Mouse (Mus musculus) gastrocnemius, adult 18-20 months (tissue): ENCODE measurements around the gene Lrrc20. TPM values are rescaled to one million over a fixed set of nuclear protein-coding genes. Genes with fewer than 3 reads are reported as not detected.

ENCODE experiments used
- DNase-seq: peaks from one replicate; pipeline ENCODE4 v3.0.0; 2021; ENCODE audit warnings: low spot score
- total RNA-seq, 2 experiments: library from RNA; stranded (reverse); gene quantifications; 2 replicates each; pipeline ENCODE4 v1.2.3; 2021

Gene Lrrc20
- total RNA-seq, 2 experiments from 2014 or later = 161 to 167 TPM

DNA sequence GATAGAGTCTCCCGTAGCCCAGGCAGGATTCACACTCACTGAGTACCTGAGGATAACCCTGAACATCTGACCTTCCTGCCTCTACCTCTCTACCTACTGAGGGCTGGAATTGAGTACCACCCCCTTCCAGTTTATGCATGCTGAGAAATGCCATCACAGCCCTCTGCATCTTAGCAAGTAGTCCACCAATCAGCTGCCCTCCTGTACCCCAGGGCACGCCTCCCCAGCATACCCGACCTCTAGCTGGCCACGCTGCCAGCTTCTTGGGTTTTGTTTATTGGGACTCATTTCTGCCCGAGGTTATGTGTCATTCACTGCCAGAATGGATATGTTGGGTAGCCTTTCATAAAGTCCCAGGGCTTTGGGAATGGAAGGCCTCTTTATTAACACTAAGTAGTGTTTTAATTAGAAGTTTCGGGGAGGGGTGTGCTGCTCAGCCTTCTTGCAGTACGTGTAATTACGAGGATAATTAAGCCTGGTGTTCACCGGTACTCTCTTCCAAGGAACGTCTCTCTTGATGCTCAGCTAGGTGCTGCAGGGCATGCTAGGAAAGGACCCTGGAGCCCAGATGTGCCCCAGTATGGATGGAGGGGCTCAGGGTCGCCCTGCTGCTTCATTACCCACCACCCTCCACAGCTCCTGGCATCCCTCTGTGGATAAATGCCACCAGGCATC is 36.8 kb downstream of the Lrrc20 start:
- DNase-seq = no peak

DNA sequence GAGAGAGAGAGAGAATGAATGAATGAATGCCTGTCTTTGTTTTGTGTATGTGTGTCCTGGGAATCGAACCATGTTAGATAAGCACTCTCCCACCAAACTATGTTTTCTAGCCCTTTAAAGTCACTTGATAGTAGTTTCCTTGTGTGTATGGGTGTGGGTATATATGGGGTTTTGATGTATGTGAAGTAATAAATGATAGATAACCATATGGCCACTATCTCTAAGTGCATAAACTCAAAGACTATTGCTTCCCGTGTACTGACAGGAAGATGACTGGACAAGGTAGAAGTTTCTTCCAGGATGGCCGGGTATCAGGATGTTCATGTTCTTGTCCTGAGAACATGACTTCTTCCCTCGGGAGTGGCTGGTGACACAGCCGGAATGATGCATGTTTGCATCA is 41.3 kb downstream of the Lrrc20 start:
- DNase-seq = no peak

DNA sequence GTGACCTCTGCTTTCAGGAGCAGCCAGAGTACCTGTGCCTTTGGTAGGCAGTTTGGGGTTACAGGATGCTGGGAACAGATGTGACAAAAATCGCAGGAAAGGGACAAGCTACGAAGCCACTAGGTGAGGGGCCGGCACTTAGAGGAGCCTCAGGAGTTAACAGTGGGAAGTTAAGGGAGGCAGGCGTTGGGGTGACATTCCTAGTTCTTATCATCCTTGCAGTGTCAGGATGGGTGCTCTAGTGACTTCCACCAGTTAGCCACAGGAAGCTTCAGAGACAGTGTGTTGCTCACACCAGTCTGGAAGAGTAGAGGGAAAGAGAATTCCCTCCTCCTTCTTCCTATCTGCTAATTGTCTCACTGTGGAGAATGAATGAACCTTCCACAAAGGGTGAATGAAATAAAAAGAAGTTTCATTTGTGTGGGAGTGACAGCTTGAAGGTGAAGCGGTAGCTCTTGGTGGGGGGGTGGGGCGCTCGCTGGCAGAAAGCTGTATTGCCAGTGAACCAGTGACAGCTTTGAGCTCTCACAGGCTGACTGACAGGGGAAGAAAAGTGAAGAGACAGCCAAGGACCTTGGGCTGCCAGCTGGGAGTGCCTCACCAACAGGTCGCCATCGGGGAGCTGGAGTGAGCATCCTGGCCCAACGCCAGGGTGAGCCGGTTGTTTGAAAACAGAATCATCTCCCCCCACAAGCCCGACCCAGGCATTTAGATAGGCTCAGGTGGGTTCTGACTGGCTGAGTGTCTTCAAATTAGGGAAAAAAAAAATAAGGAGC is 41.9 kb downstream of the Lrrc20 start:
- no peak for DNase-seq

DNA sequence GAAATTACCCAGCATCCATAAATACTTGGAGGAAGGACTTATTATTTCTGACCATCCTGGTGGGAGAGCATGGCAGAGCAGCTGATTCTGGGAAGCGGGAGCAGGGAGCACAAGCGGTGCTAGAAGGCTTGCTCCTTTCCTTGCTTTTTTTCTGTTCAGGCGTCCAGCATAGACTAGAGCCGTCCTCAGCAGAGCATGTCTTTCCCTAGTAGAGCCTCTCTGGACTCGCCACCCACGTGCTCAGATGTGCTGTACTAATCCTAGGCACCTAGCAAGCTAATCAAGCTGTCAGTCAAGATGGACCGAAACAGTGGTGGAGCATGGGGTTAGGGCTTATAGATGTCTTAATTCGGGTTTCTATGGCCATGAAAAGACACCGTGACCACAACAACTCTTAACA is 42.7 kb downstream of the Lrrc20 start:
- DNase-seq = no peak

DNA sequence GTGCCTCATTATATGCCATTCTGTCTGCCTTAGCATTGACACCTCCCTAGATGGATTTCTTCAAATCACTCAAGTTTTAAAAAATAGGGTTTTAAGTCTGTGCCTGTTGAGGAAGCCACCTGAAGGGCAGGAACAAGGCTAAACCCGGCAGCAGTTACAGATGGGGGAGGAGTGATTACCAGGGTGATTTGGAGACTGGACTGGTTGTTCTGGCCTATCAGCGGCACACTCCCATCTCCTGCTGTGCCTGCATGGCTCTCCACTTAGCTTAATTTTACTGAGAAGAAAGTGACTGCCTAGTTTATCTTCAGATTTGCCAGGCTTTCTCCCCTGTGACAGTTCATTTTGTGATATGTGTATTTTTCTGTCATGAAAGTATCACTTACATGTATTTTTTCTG is 43.9 kb downstream of the Lrrc20 start:
- no peak for DNase-seq

DNA sequence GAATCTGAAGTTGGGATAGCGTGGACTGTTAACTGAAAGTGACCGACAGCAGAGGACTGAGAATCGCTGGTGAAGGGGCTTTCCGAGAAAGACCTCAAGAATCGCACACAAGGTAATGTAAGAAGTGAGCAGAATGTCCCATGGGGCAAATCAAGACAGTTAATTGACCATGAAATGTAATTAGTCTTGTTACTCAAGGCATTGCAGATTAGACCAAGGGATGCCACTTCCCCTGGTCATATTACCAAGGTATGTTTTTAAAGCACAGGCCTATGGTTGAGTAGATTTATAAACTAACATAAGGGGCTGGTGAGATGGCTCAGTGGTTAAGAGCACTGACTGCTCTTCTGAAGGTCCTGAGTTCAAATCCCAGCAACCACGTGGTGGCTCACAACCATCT is 45.1 kb downstream of the Lrrc20 start:
- DNase-seq = no peak

DNA sequence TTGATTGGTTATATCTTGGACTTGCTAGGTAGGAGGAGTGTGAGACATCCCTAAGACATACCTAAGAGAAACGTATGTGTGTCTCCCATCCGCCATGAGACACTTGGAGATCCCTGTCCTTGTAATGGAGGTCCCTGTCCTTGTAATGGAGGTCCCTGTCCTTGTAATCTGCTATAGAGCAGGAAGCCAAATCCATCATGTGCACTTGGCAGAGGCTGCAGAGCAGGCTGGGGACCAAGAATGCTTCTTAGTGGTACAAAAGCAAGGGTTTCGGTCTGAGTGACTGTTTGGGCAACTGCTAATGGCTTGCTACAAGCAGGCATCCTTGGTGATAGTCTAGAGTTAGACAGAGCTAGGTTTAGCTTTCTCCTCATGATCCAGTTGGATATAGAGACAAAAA is 55.3 kb downstream of the Lrrc20 start:
- no peak for DNase-seq

DNA sequence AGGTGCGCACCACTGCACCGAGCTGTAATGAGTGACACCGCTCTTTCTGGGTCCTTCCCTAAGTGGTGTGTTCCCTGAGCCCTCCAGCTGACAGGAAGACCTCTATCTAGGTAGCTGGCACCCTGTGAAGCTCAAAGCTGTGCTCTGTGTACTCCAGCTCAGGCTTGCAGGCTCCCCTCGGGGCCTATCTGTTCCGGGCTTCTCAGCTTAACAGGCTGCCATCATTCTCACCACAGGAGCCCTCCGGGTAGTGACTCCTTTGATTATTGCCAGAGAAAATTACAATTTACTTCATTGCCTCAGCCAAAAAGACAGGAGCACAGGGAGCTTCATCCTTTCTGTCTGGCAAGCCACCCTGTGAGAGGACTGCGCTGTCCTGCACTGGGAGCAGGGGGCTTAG is 57.7 kb downstream of the Lrrc20 start:
- no peak for DNase-seq

DNA sequence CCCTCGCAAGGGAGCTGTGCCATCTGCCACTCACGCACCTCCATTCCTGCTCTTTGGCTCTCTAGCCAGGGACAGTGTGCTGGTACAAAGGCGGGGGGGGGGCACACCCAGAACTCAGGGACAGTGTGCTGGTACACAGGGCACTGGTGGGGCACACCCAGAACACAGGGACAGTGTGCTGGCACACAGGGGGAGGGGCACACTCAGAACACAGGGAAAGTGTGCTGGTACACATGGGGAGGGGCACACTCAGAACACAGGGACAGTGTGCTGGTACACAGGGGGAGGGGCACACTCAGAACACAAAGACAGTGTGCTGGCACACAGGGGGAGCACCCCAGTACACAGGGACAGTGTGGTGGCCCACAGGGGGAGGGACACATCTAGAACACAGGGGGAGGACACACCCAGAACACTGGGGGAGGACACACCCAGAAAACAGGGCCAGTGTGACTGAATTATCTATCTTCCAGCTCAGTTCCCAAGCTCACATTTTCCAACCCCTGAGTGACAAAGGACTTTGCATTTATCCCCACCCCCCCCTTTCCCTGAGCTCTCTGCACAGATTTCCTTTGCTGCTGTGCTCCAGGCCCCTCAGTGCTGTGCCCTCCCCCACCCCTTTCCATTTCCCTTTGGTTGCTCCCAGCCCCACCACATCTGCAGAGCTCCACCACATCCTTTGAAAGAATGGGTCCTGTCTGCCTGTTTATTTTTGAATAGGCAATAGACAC is 58.9 kb downstream of the Lrrc20 start:
- DNase-seq = no peak

DNA sequence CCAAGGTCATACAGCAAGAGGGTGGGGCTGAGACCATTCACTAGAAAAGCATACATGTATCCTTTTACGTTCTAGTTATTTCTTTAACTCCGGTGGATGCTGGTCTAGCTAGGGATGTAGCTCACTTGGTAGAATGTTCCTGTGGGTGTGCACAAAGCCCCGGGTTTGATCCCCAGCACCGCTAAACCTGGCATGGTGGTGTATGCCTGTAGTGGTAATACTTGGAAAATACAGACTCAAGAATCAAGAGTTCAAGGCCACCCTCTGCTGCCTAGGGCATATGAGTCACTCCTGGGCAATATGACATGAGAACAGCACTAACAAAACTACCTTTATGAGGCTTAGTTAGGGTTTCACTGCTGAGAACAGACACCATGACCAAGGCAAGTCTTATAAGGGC is 59.8 kb downstream of the Lrrc20 start:
- no peak for DNase-seq

DNA sequence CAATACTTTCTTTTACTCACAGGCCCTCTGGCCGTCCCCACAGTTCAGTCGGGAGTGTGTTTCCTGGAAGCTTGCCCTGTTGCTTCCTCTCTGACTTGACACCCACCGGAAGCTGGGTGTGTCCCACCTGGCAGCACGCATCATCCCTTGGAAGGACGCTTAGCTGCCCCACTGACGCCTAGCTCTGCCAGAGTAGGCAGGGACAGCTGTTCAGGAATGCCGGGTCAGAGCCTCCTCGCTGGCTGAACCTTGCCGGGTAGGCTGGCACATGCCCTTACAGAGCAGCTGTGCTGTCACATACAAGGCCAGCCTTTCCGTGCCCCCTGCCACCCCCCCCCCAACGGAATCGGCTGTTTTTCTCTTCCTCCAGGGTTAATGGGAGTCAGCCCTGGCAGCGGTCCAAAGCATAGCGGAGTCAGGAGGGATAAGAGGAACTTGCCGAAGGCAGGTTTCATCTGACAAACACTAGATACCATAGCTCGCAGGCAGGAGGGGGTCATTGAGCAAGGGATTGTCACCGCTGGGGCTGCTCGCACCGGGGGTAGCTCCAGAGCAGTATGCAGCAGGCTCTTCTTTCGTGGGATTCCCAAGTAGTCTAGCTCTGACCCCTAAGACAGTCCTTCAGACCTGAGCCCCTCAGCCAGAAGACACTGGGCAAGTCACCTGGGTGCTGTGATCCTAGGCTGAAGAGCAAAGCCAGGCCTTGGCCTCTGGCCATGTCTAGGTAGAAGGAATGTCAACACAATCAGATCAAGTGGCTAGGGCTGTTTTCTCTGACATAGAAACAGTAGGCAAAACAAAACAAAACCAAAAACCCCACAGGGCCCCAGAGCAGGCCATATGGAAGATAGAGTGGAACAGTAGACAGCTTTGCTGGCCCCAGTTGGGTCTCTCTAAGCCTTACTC is 60.8 kb downstream of the Lrrc20 start:
- DNase-seq = peak; percentile 81

DNA sequence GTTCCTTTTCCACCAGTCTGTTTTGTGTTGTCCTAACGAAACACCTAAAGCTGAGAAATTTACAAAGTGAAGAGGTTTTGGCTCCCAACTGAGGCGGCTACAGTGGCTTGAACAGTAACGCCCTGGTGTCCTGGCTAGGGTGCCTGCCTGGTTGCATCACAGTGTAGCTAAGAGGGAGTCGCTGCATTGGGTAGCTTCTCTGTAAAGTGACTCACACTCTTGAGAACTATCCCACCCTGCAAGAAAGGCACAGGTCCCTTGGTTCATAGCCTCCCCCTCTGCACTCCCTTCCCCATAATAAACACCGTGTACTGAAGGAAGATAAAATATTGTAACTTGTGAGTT is 61.4 kb downstream of the Lrrc20 start:
- DNase-seq = peak; percentile 45

DNA sequence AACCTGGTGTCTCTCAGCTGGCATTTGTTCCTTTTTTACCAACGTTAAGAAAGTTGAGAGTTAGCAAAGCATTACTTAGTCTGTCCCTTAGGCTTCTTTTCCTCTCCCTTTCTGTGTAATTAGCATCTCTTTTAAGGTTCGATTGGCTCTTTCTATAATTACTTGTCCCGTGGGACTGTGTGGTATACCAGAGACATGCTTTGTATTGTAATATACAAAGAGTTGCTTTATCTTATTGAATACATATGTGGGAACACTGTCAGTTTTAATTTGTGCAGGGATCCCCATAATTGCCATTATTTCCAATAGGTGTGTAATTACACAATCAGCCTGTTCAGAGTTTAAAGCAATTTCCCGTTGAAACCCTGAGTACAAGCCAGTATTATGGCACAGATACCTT is 62.8 kb downstream of the Lrrc20 start:
- DNase-seq = no peak

DNA sequence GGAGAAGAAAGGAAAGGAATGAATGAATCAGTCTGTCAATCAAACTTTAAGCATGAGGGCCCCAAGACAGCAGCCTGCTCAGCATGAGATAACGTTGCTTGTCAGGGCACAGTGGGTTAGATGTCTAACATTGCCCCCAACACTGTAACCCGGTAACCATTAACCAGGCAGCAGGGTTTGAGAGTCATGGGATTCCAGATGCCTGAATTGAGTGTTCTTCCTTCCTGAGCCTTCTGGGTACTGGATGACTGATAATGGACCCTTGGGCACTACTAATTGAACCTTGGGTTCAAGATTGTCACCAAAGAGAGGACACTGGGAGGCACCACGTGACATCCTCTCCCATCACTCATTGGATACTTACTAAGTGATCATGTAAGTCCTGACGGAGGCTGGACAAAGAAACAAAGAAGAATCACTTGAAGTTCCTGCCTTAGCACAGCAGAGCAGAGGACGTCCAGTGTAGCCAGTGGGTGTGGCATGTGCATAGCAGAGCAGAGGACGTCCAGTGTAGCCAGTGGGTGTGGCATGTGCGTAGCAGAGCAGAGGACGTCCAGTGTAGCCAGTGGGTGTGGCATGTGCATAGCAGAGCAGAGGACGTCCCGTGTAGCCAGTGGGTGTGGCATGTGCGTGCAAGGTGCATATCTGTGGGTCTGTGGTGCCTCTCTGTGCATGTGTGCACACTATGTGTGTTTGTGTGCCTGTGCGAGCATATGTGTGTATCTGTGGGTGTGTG is 68.7 kb downstream of the Lrrc20 start:
- no peak for DNase-seq

DNA sequence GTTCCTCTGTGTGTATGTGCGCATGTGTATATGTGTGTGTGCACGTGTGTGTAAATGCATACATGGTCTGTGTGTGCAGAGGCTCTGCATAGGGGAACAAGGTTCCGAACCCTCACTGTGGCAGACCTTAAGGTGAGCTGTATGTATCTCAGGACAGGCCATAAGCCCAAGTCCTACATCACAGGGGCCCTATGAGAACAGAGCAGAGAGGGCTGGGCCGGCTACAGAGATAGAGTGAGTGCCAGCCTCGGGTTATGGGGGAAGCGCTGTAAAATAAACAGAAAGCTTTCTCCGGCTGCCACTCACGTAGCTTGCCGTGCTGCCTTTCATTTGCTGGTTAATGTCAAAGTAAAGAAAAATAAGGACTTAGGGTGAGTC is 69.3 kb downstream of the Lrrc20 start:
- no peak for DNase-seq

DNA sequence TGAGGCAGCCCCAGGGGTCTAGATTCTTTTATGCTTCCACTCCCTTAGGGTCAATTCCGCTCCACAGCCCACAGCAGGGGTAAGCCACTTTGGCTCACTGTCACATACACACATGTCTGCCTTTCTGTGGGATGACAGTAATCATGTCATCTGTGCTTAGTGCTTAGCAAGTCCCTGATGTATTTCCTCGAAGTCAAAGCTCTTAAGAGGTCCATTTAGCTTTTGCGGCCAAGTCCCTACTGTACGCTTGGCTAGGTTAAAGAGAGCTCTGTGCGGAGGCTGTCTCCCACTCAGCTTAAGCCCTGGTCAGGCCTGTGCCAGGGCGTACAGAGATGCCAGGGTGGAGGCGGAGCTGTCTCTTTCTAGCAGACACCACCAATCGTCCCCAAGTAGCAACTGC is 74.5 kb downstream of the Lrrc20 start:
- DNase-seq = no peak

DNA sequence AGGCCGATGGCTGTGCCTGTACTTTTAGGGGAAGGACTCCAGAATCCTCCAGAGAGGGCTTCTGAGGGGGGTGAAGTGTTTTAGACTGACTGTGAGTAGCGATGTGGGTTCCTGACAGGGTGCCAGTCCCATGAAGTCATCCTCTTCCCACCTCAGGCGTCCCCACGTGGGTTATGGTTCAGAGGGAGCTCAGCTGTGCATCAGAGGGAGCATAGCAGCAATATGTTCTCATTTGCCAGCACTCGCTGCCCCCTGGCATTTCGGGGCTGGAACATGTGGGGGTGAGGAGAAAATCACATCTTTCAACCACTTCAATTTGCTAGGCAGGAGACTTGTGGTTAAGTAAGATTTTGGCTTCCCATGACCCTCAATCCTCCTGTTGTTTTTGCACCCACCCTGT is 79.6 kb downstream of the Lrrc20 start:
- no peak for DNase-seq

DNA sequence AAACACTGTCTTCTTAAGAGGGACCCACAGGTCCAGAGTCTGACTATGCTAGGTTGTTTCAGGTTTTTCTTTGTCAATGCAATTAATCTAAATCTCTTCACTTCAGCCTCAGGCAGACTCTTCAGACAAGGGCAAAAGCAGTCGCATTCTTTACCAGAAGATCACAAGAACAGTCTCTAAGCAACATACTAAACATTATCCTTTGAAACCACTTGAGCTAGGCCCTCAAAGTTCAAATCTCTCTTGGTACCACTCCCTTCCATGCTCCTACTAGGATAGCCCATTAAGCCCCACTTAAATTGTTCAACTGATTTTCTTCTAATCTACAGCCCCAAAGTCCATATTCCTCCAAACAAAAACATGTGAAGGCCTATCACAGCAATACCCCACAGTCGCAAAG is 83.0 kb downstream of the Lrrc20 start:
- DNase-seq = no peak

DNA sequence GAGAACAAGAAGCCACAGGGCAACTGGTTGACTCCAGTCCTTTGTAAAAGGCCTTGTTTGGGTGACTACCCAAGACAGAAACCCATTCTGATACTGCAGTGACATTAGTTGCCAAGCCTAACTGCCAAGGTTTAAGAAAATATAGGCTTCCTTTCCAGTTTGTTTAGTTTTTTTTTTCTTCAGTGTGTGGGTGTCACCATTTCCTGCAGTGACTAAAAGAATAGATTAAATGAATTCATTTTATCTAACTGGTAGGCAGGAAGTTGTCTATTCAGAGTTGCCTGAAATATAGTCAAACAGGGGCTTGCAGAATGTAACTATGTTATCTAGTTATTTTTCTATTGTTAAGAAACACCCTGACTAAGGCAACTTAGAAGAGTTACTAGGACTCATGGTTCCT is 83.9 kb downstream of the Lrrc20 start:
- no peak for DNase-seq

DNA sequence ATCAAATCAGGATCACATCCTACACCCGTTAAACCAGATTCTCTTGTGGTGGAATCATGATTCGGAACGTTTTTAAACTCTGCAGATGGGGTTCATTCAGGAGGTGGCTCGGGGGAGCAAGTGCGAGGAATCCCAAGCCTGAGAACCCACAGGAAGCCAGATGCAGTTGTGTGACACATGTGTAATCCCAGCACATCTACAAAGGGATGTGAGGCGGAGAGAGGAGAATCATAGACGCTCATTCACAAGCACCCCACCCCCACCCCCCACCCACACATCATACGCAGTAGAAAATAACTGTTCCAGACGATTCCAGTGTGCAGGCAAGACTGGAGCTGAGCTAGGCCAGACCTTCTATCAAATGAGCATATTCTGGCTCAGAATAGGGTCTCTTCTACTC is 87.9 kb downstream of the Lrrc20 start:
- DNase-seq = no peak

DNA sequence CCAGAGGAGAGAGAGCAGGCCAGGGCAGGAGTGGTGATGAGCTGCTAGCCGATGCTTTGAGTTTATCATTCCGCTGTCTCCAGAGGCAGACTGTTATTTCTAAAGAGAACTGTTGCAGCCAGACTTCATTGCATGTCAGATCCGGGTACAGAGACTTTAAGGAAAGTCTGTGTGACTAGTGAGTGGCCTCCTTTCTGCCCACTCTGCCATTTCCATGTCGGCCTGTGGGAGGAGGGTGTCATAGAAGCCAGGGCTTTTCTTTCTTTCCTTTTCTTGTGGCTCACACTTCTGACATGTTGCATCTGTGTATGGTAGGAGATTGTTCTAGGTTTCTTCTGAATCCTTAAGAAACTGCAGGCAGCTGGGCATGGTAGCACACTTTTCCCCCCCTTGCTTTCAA is 88.8 kb downstream of the Lrrc20 start:
- no peak for DNase-seq
